Mouse (Mus musculus): ENCODE measurements around the gene Prkce.

- TF ChIP-seq CTCF (IDR thresholded peaks at IDR 0.05; ENCODE audit: borderline replicate concordance, insufficient read depth, low read length) (no peak), POLR2A (IDR thresholded peaks at IDR 0.05; ENCODE audit: low read depth, low read length) (no peak)
Observed at GRCm38 (mm10) chr17:86393191-86393590, 225.6 kb downstream of the Prkce start.
